In the genomic region with DNA sequence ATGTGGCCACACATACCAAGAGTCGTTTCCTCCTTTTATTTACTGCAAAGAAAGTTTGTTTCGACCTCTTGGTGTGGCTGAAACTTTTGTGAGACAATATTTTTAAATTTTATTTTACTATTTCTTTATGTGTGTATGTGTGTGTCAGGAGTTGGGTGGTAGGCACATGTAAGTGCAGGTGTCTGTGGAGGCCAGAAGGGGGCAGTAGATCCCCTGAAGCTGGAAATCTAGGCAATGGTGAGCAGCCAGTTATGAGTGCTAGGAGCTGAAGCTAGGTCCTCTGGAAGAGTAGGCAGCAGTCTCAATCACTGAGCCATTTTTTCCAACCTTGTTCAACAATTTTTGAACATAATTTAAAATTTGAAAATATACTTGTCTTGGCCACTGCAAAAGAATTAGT, we compare ENCODE assay signal across 31 mouse cellular contexts. TPM values are rescaled to one million over a fixed set of nuclear protein-coding genes. Genes with fewer than 3 reads are reported as not detected.
DNase-seq lines count a peak whose midpoint lies in the region; ATAC-seq and TF ChIP-seq lines count a peak whose summit lies in the region.
"Had no signal": no experiment of that assay in that cellular context is flagged by ENCODE, and none has a peak within 500 bp of the region (broad histone marks: within the 10 kb centered on the region; RNA-seq: fewer than 3 reads in every experiment).

No protein-coding gene starts in this region.

- H3K27ac ChIP-seq in kidney, adult 2 months (ENCODE audit: insufficient read depth, low read depth, low read length) = no peak overlapping the region
- no peak overlapping the region for H3K27ac ChIP-seq in kidney, embryonic 14.5 days (ENCODE audit: low read depth, low read length)
- H3K27ac ChIP-seq in ES-Bruce4 (ENCODE audit: insufficient read depth, low read length) = no peak overlapping the region
- H3K27ac ChIP-seq: embryonic facial prominence, embryonic 15.5 days; hindbrain, postnatal 0 days; kidney, postnatal 0 days; limb, embryonic 10.5 days; liver, embryonic 13.5 days; midbrain, embryonic 15.5 days; neural tube, embryonic 12.5 days had no signal

- no peak for ATAC-seq in kidney, embryonic 14.5 days (ENCODE audit: low FRiP score, low TSS enrichment)
- ATAC-seq: forebrain, embryonic 16.5 days; hindbrain, postnatal 0 days; midbrain, embryonic 15.5 days had no signal

- intact Hi-C loops in gastrocnemius, postnatal 36 days (cut with DNase I) = no loop called here

- no peak overlapping the region for H3K4me2 ChIP-seq in kidney, embryonic 14.5 days (replicated peaks; ENCODE audit: low read depth, low read length)
- H3K4me2 ChIP-seq: embryonic facial prominence, embryonic 15.5 days; heart, embryonic 12.5 days; liver, embryonic 13.5 days; midbrain, embryonic 15.5 days; neural tube, embryonic 12.5 days had no signal

- H3K27me3 ChIP-seq in kidney, adult 2 months (replicated peaks; ENCODE audit: control insufficient read depth, insufficient read depth, low read length) = no peaks in the 10 kb centered on the region
- H3K27me3 ChIP-seq in kidney, embryonic 14.5 days (ENCODE audit: control insufficient read depth, insufficient read depth, low read length) = no peaks in the 10 kb centered on the region
- no peaks in the 10 kb centered on the region for H3K27me3 ChIP-seq in ES-Bruce4 (ENCODE audit: control insufficient read depth, insufficient read depth, low read length, poor library complexity, severe bottlenecking)
- H3K27me3 ChIP-seq: embryonic facial prominence, embryonic 15.5 days; liver, embryonic 13.5 days; midbrain, embryonic 15.5 days; neural tube, embryonic 12.5 days had no signal

- H3K4me1 ChIP-seq in kidney, adult 2 months (ENCODE audit: control insufficient read depth, insufficient read depth, low read length) = no peaks in the 10 kb centered on the region
- H3K4me1 ChIP-seq in kidney, embryonic 14.5 days (ENCODE audit: control insufficient read depth, insufficient read depth, low read length) = no peaks in the 10 kb centered on the region
- H3K4me1 ChIP-seq in ES-Bruce4 (ENCODE audit: control insufficient read depth, insufficient read depth, low read length) = no peaks in the 10 kb centered on the region
- H3K4me1 ChIP-seq: embryonic facial prominence, embryonic 15.5 days; heart, embryonic 12.5 days; limb, embryonic 10.5 days; liver, embryonic 13.5 days; midbrain, embryonic 15.5 days; neural tube, embryonic 12.5 days had no signal

- H3K36me3 ChIP-seq in kidney, adult 2 months (ENCODE audit: control insufficient read depth, insufficient read depth, low read length) = no peaks in the 10 kb centered on the region
- no peaks in the 10 kb centered on the region for H3K36me3 ChIP-seq in kidney, embryonic 14.5 days (ENCODE audit: control insufficient read depth, insufficient read depth, low read length)
- no peaks in the 10 kb centered on the region for H3K36me3 ChIP-seq in ES-Bruce4 (ENCODE audit: control insufficient read depth, insufficient read depth, low read length, poor library complexity, severe bottlenecking)
- H3K36me3 ChIP-seq: embryonic facial prominence, embryonic 15.5 days; heart, embryonic 12.5 days; limb, embryonic 10.5 days; liver, embryonic 13.5 days; midbrain, embryonic 15.5 days; neural tube, embryonic 12.5 days had no signal

- TF ChIP-seq POLR2A in kidney, adult 2 months (IDR thresholded peaks at IDR 0.05; ENCODE audit: low read depth, low read length) = no peak
- TF ChIP-seq POLR2A in ES-Bruce4 (IDR thresholded peaks at IDR 0.05; ENCODE audit: insufficient read depth, low read length) = no peak

- no peak for TF ChIP-seq EP300 in ES-Bruce4 (IDR thresholded peaks at IDR 0.05; ENCODE audit: insufficient read depth, low read depth, low read length)

- no peak for DNase-seq in kidney, adult 2 months
- DNase-seq in 416B (ENCODE audit: low read depth) (peak; percentile 13), ZHBTc4 (ENCODE audit: low read depth, low spot score) (peak; percentile 53)
- DNase-seq in right cerebral cortex, postnatal 36 days (ENCODE audit: low spot score in 2 of 2) = no peak
- DNase-seq in gastrocnemius, postnatal 36 days = no peak
- DNase-seq: adrenal gland, postnatal 10 days; B cell, adult 2 months; cerebellum, adult 8-10 months; gastrocnemius, postnatal 10 days; heart, adult 18-20 months; heart, postnatal 10 days; kidney, adult 11 months; liver, embryonic 13.5 days; lung, postnatal 4 days; retina, postnatal 1 day; right cerebral cortex, postnatal 4 days; thymus, adult 2 months; thymus, postnatal 4 days had no signal

- no peaks in the 10 kb centered on the region for H3K9me3 ChIP-seq in kidney, embryonic 14.5 days (ENCODE audit: control insufficient read depth, low read length)
- no peaks in the 10 kb centered on the region for H3K9me3 ChIP-seq in ES-Bruce4 (replicated peaks; ENCODE audit: control insufficient read depth, insufficient read depth, low read length, poor library complexity, severe bottlenecking)
- H3K9me3 ChIP-seq: embryonic facial prominence, embryonic 15.5 days; limb, embryonic 10.5 days; liver, embryonic 13.5 days; midbrain, embryonic 15.5 days; neural tube, embryonic 12.5 days had no signal

- H3K9ac ChIP-seq in kidney, embryonic 14.5 days (ENCODE audit: low read depth, low read length) = no peak overlapping the region
- H3K9ac ChIP-seq in ES-Bruce4 (ENCODE audit: low read depth, poor library complexity, severe bottlenecking) = no peak overlapping the region
- H3K9ac ChIP-seq: embryonic facial prominence, embryonic 15.5 days; heart, embryonic 12.5 days; liver, embryonic 13.5 days; midbrain, embryonic 15.5 days; neural tube, embryonic 12.5 days had no signal

- no peak overlapping the region for H3K4me3 ChIP-seq in kidney, adult 2 months (ENCODE audit: insufficient read depth, low read depth, low read length)
- H3K4me3 ChIP-seq in kidney, embryonic 14.5 days (ENCODE audit: low read length) = no peak overlapping the region
- H3K4me3 ChIP-seq in ES-Bruce4 (ENCODE audit: low read depth, low read length) = no peak overlapping the region
- H3K4me3 ChIP-seq: embryonic facial prominence, embryonic 15.5 days; heart, embryonic 12.5 days; limb, embryonic 10.5 days; liver, embryonic 13.5 days; midbrain, embryonic 15.5 days; neural tube, embryonic 12.5 days had no signal

- WGBS in kidney, adult 2 months = 85% methylated on average over 2 of the region's 2 CpGs
- 90% methylated on average over 2 of the region's 2 CpGs for WGBS in kidney, embryonic 14.5 days

- 0 out of 2 replicates have a peak, but pooled peaks have one; percentile 18 for TF ChIP-seq CTCF in kidney, adult 2 months (conservative IDR thresholded peaks at IDR 0.05; ENCODE audit: insufficient read depth, insufficient read length, low read depth, low read length)
- peak; percentile 57 for TF ChIP-seq CTCF in ES-Bruce4 (IDR thresholded peaks at IDR 0.05; ENCODE audit: low read depth, low read length)

RNA-seq across cellular contexts. Expression of gene Ak5, which starts 9.6 kb away (rescaled TPM):
- polyA plus RNA-seq in kidney, adult 2 months (2012; rRNA removed) = 2.0 and 3.3 TPM in 2 replicates
- polyA plus RNA-seq in kidney, embryonic 14.5 days (2014; fragmentation: Nextera tagmentation; extraction: Ambion mirVana) = 1.3 and 2.1 TPM in 2 replicates
- 0.67 and 0.97 TPM in 2 replicates for polyA plus RNA-seq in ES-Bruce4 (2011; ENCODE audit: insufficient read depth, insufficient read length, low read depth, missing spikeins)
- under 1 TPM; 0.26 to 0.27 TPM for total RNA-seq in gastrocnemius, postnatal 36 days (2021)
- total RNA-seq: common myeloid progenitor, adult 5-6 weeks; heart, adult 18-20 months; megakaryocyte-erythroid progenitor cell, adult 5-6 weeks had no signal
- polyA plus RNA-seq: large intestine, adult 2 months had no signal

RNA-seq across cellular contexts. Expression of gene Pigk, which starts 55.3 kb away (rescaled TPM):
- 13.4 and 14.9 TPM in 2 replicates for polyA plus RNA-seq in kidney, adult 2 months (2012; rRNA removed)
- polyA plus RNA-seq in kidney, embryonic 14.5 days (2014; fragmentation: Nextera tagmentation; extraction: Ambion mirVana) = 43.6 and 48.9 TPM in 2 replicates
- polyA plus RNA-seq in ES-Bruce4 (2011; ENCODE audit: insufficient read depth, insufficient read length, low read depth, missing spikeins) = 22.0 and 23.8 TPM in 2 replicates
- total RNA-seq in gastrocnemius, postnatal 36 days (2021) = 10 to 100 TPM; 16.4 to 18.6 TPM

Comparison
In these comparisons a context has a peak if more than half of its experiments do, and no peak if none do; other contexts are left out.
1. DNase-seq: peak in 416B (single experiment) and ZHBTc4 (single experiment); none in kidney, adult 2 months (single experiment), right cerebral cortex, postnatal 36 days (0 of 2) and gastrocnemius, postnatal 36 days (0 of 2).